Mouse (Mus musculus) gastrocnemius, adult 2 months (tissue): ENCODE data around the gene Slc4a1. TPM values are rescaled to one million over a fixed set of nuclear protein-coding genes. Genes with fewer than 3 reads are reported as not detected.

ENCODE experiments used
- DNase-seq: peaks from one replicate; pipeline ENCODE4 v3.0.0; 2022
- H3K27ac ChIP-seq: fragments of 200-600 bp; 2 replicates; pipeline ENCODE4 v1.8.1; 2022; ENCODE audit warnings: mild to moderate bottlenecking
- H3K4me3 ChIP-seq: fragments of 200-600 bp; 2 replicates; pipeline ENCODE4 v1.8.1; 2022; ENCODE audit warnings: mild to moderate bottlenecking, moderate library complexity
- CTCF ChIP-seq: fragments of 200-600 bp; IDR thresholded peaks from 2 replicates; pipeline ENCODE4 v1.8.1; 2022; ENCODE audit warnings: antibody characterized with exemption, mild to moderate bottlenecking, moderate library complexity
- intact Hi-C: fragments of 180-260 bp; cut with DNase I; formaldehyde crosslinking; loops from one replicate; pipeline ENCODE4 v1.15.1; 2025
- total RNA-seq, 2 experiments: library from RNA; stranded (reverse); gene quantifications; 2 replicates each; pipeline ENCODE4 v1.2.3; 2021

Gene Slc4a1
- total RNA-seq, 2 experiments from 2014 or later = 0.06 TPM; not detected in 1

DNA sequence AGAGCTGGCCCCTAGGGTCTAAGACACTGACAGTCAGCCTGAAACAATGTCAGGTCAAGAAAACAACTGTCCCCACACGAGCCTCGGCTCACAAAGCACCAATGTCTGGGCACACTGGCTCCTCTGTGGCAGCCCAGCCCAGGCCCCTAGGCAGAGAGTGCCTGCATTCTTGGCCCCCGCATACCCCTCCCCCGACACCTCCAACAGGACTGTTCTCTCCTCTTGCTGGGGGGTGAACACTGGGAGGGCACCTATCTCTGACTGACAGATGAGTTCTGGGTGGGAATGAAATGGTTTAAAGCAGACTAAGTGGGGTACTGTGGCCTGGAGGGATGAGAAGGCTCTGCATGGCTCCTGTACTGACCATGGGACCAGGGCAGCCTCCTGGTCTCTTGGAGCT lies 304 bp downstream of the Slc4a1 start:
- no peak overlapping the region for H3K4me3 ChIP-seq
- no peak for TF ChIP-seq CTCF
- H3K27ac ChIP-seq = no peak overlapping the region
- DNase-seq = no peak
- intact Hi-C loops = no loop called here

DNA sequence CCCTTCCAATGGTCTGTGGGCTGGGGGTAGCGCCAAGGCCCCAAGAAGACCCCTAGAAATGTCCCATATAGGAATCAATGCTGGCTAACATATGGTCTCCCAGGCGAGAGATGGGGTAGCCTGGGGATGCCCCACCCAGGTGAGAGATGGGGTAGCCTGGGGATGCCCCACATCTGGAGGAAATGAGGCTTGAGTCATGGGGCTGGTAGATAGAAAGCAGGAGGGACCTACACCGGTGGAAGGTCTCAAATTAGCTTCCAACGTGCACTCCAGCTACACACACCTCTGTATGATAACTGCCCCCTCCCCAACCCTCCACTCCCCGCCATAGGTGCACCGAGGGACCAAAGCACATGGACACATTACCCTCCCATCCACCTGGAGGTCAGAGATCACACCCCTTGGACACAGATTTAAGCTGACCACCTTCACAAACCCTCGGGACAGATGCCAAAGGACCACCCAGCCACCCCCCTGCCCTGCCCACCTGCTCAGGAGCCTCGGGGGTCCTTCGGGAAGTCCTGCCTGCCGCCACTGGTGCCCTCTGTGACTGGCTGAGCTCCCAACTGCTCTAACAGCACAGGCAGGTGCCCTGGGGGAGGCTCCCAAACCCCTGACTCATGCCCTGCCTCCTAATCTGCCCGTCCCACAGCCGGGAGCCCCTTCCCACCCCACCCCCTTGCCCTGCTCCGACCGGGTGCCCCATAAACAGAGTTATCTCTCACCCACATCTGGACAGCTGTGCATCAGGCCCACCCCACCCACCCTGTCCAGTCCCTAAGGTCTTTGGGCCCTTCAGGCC lies 1.2 kb downstream of the Slc4a1 start:
- H3K27ac ChIP-seq = no peak overlapping the region
- TF ChIP-seq CTCF = no peak
- H3K4me3 ChIP-seq = no peak overlapping the region
- DNase-seq = no peak
- intact Hi-C loops = no loop called here

DNA sequence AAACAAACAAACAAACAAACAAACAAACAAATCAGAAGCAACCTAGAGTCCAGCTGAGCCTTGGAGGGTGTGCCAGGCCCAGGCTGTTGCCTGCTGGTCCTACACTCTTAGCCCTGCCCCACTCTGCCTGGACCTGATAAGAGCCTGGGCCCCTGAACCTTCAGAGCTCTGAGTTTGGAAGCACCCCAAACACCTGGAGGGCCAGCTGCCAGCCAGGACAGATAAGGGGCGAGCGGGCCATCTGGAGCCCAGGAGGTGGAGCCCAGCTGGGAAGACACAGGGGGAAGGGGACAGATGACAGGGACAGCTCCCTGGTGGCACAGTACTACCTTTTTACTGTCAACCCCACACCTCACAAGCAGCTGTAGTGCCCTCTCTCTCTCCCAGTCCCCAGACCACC lies 2.4 kb downstream of the Slc4a1 start:
- TF ChIP-seq CTCF = no peak
- Histone ChIP-seq H3K27ac (no peak overlapping the region), H3K4me3 (no peak overlapping the region)
- intact Hi-C loops = no loop called here
- DNase-seq = peak; percentile 12

DNA sequence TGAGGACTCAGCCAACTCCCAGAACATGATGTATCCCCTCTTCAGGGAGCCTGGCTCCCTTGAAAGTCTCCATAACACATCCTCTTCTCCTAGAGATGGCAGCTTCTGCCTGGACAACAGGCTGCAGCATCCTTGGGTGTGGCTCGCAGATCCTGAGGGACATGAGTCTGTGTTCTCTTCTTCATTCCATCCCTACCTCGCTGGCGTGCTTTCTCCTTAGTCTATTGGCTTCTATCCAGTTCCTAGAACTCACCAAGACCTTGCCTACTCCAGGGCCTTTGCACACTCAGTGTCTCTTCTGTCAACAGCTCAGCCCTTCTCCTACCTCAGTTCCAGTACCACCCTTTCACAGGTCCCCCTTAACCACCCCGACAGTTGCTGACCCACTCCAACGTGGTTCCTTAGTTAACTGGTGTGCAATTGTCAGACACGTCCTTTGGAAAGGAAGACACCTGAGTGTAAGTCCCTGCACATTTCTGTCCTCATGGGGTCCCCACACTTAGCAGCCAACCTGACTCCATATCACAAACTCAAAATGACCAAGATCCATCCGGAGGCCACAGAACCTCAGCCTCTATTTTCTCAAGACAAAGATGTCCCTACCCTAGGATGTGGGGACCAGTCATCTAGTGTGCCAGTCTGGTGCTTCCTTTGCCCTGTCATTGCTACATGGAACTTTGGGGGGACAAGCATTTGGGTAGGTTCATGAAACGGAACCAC lies 4.1 kb downstream of the Slc4a1 start:
- intact Hi-C loops = no loop called here
- Histone ChIP-seq H3K4me3 (no peak overlapping the region), H3K27ac (no peak overlapping the region)
- TF ChIP-seq CTCF = no peak
- DNase-seq = peak; percentile 2

DNA sequence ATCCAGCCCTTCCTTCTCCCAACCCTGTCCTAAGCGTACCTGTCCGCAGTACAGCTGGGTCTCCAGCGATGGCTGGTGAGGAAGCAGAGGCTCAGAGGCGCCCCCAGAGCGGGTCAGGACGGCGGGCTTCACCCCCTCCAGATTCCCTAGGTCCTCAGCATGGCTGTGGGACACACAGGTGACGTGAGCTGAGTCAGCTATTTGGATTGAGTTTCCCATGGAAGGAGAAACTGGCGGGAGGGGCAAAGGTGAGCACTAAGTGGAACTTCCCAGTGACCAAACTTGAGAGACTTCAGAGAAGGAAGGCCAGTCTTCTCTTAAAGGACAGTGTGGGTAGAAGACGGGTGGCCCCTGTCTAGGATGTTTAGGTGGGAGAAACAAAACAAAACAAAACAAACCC lies 7.6 kb downstream of the Slc4a1 start:
- Histone ChIP-seq H3K27ac (no peak overlapping the region), H3K4me3 (no peak overlapping the region)
- DNase-seq = peak; percentile 3
- intact Hi-C loops = no loop called here
- no peak for TF ChIP-seq CTCF

DNA sequence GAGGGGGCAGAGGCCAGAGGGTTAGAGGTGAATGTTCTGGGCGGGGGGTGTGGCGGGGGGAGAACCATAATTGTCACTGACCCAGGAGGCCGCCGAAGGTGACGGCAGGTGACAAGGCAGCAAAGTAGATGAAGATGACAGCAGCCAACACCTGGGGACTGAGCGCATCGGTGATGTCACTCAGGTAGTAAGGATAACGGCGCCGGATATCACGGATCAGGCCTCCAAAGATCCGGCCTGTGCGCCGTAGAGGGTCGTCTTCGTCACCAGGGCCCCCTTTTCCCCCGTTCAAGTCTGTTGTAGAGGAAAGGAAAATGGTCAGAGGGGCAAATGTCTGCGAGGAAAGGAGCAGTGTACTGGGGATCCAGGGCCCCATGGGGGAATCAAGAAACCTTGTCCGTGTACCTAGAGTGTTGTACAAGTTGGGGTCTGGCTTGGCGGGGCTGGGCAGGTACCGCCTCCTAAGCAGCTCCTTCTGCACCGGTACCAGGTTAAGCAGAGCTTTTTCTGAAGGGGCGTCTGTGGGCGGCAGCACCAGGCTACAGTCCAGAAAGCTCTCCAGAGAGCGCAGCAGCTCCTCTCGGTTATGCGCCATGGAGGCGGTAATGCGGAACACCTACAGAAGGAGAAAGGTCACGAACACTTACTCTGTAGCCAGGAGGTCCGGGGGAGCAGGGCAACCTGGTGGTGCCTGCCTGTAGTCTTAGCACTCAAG lies 9.2 kb downstream of the Slc4a1 start:
- intact Hi-C loops = no loop called here
- Histone ChIP-seq H3K27ac (no peak overlapping the region), H3K4me3 (no peak overlapping the region)
- TF ChIP-seq CTCF = no peak
- DNase-seq = peak; percentile 9

DNA sequence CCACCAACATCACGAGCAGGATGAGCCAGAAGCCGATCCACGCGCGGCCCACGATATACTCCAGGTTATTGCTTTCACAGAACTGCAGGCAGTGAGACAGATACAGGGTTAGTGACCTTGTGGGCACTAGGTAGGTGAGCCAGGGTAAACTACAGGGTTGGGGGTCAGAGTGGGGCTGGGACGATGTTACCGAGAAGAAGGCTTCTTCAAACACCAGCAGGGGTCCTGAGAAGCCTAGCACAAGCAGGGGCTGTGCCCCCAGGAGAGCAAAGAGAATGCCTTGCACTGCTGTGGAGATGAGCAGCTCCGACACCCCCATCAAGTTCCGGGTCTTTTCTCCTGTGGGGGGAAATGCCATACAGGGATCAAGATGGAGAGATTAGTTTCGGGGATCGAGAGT lies 9.8 kb downstream of the Slc4a1 start:
- peak; percentile 3 for DNase-seq
- intact Hi-C loops = no loop called here
- no peak overlapping the region for H3K4me3 ChIP-seq
- no peak overlapping the region for H3K27ac ChIP-seq
- no peak for TF ChIP-seq CTCF

DNA sequence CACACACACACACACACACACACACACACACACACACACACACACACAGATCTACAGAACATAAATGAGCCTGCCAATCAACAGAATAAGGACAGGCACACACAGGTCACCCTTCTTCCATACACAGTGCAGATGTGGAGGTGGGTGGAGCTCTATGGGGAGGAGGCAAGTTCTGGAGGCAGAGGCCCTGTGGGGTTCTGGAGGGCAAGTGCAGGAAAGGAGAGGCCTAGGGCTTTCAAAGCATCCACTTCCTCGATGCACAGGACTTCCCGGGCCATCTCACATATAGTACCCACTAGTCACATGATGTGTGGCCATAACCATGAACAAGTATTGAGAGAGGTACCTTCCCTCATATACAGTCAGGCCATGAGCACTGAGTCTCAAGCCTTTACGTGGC lies 10.5 kb downstream of the Slc4a1 start:
- TF ChIP-seq CTCF = no peak
- H3K27ac ChIP-seq = no peak overlapping the region
- H3K4me3 ChIP-seq = no peak overlapping the region
- intact Hi-C loops = no loop called here
- DNase-seq = peak; percentile 2

DNA sequence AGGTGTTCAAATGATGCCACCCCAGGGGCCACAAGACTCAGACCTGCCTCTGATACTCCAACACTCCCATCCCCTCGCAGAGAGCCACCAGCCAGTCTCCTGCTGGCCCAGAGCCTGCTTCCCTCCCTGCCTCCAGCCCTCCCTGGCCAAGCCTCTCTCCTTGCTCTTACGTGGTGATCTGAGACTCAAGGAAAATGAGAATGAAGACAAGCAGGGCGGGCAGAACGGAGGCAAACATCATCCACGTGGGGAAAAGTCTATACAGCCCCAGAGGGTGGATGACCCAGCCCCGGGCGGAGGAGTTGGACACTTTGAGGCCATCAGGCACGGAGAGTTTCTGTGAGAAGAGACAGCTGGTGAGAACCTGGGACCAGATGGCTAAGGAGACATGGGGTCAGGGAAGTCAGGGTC lies 13.0 kb downstream of the Slc4a1 start:
- no peak for TF ChIP-seq CTCF
- DNase-seq = no peak

DNA sequence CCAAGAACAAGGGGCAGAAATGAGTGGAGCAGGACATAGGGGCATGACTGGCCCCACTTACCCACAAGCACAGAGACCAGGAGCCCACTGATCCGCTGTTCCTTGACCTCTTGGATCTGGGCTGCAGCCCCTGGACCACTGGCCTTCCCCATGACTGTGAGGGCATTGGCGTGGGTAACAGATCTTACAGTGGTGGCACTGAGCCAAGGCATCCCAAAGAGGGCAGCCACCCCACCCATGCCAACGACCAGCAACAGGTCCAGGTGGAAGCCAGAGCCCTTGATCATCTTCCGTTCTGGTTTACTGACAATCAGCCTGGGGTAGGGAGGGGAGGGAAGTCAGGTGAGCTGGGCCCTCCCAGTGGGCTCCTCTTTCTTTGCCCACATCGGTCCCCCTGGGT lies 13.6 kb downstream of the Slc4a1 start:
- no peak overlapping the region for H3K4me3 ChIP-seq

More for the DNA sequence above, 13.0 kb downstream of the Slc4a1 start:
- intact Hi-C loops = no loop called here
- H3K4me3 ChIP-seq = no peak overlapping the region
- no peak overlapping the region for H3K27ac ChIP-seq

DNA sequence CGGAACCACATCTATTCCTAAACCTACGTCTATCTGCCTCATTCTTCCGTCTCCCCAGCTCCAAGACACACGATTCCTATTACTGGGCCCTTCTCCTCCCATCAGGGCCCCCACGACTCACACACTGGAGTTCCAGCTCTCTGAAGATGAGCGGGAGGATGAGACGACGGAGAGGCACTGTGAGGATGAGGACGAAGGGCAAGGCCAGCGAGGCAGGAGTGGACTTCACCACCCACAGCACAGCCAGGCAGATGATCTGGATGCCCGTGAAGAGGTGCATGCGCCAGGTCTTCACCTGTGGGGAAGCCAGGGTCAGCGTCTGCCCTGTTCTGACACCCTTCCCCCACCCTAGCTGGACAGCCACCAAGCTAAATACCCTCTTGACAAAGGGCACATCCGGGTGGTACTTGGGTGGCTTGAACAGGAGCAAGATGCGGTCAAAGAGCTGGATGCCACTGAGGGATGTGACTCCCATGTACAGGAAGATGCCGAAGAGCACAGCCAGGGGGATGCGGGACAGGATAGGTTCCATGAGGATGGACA lies 15.0 kb downstream of the Slc4a1 start:
- no peak overlapping the region for H3K27ac ChIP-seq
- intact Hi-C loops = no loop called here
- no peak for TF ChIP-seq CTCF
- no peak overlapping the region for H3K4me3 ChIP-seq
- no peak for DNase-seq

More for the DNA sequence above, 13.6 kb downstream of the Slc4a1 start:
- no peak overlapping the region for H3K27ac ChIP-seq
- intact Hi-C loops = no loop called here
- TF ChIP-seq CTCF = no peak
- no peak for DNase-seq

DNA sequence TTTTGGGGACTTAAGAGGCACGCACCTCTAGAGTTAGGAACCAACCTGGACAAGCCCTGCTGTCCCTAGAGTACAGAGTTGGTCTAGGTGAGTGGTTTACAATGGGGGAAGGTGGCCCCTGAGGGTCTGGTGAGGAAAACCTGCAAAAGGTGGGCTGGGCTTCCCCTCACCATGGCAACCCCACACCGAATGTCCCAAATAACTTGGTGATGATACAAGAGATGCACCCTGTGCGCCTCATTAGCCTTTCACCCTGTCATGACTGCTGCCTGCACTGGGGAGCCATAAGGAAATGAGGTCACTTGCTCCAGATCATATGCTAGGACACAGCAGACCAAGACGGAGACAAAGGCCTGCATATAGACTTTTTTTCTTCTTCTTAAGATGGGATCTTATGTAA lies 15.6 kb downstream of the Slc4a1 start:
- no peak overlapping the region for H3K27ac ChIP-seq
- intact Hi-C loops = no loop called here
- DNase-seq = no peak
- no peak overlapping the region for H3K4me3 ChIP-seq
- no peak for TF ChIP-seq CTCF
